Mouse (Mus musculus) liver, adult 2 months (tissue): ENCODE data around the gene Klk1b3.
"Not testable (repeated sequence)": the region's sequence is repeated elsewhere in the genome, so short reads cannot be mapped to it uniquely, and the experiment has no call there.

Source experiments
- CTCF ChIP-seq: fragments of 200-500 bp; IDR thresholded peaks from 2 replicates; pipeline ENCODE4 v1.5.1; 2011; ENCODE audit warnings: low read depth, low read length, control low read depth
- POLR2A ChIP-seq: fragments of 200-500 bp; IDR thresholded peaks from 2 replicates; pipeline ENCODE4 v1.6.1; 2011; ENCODE audit warnings: low read length, control low read depth; ENCODE audit not compliant: insufficient read depth; ENCODE audit errors: extremely low read depth

- not testable (repeated sequence) for TF ChIP-seq POLR2A, CTCF
Observed at GRCm38 (mm10) chr7:44207135-44207534, 9.1 kb downstream of the Klk1b3 start, which contains the start of gene Klk1b4.
